In genomic region chr3:29813276-29813675, GRCm38 (mm10) we compare ENCODE assay signal across 7 mouse cellular contexts.
A peak's percentile ranks its signal among the peaks of the same experiment; 100 is the strongest.
DNase-seq lines count a peak whose midpoint lies in the region; ATAC-seq and TF ChIP-seq lines count a peak whose summit lies in the region.

No protein-coding gene starts in this region.

- peak overlapping the region; percentile 37 for H3K4me2 ChIP-seq in kidney, postnatal 0 days (ENCODE audit: low read length)
- peak overlapping the region; percentile 29; the same call in 1 of the 2 replicates for H3K4me2 ChIP-seq in forebrain, postnatal 0 days (ENCODE audit: low read depth)
- no peak overlapping the region for H3K4me2 ChIP-seq in neural tube, embryonic 12.5 days (replicated peaks)

- no peak overlapping the region for H3K4me3 ChIP-seq in kidney, postnatal 0 days (replicated peaks; ENCODE audit: low read depth, low read length)
- no peak overlapping the region for H3K4me3 ChIP-seq in embryonic fibroblast, embryonic 13.5 days (ENCODE audit: insufficient read depth, low read length)
- no peak overlapping the region for H3K4me3 ChIP-seq in forebrain, postnatal 0 days (ENCODE audit: low read depth, low read length)
- H3K4me3 ChIP-seq in neural tube, embryonic 12.5 days, result no peak overlapping the region

- 0 out of 2 replicates have a peak, but pooled peaks cover 2% of the 10 kb centered on the region for H3K4me1 ChIP-seq in kidney, postnatal 0 days (replicated peaks; ENCODE audit: insufficient read depth, low read length)
- H3K4me1 ChIP-seq in embryonic fibroblast, embryonic 13.5 days (ENCODE audit: control insufficient read depth, insufficient read depth, low read length), result no peaks in the 10 kb centered on the region; the same call in none of the 2 replicates
- no peaks in the 10 kb centered on the region for H3K4me1 ChIP-seq in forebrain, postnatal 0 days (ENCODE audit: insufficient read depth)
- H3K4me1 ChIP-seq in neural tube, embryonic 12.5 days, result 0 out of 2 replicates have a peak, but pooled peaks cover 8% of the 10 kb centered on the region

- no peaks in the 10 kb centered on the region for H3K27me3 ChIP-seq in kidney, postnatal 0 days (ENCODE audit: insufficient read depth, low read length)
- peaks cover 3% of the 10 kb centered on the region; the same call in 1 of the 2 replicates for H3K27me3 ChIP-seq in forebrain, postnatal 0 days (ENCODE audit: insufficient read depth, low read length)
- H3K27me3 ChIP-seq in neural tube, embryonic 12.5 days (replicated peaks), result no peaks in the 10 kb centered on the region

- no peak for TF ChIP-seq POLR2A in embryonic fibroblast, embryonic 13.5 days (IDR thresholded peaks at IDR 0.05; ENCODE audit: low read depth, low read length)

- peak; percentile 10 for DNase-seq in kidney, postnatal 0 days (ENCODE audit: low spot score)
- no peak for DNase-seq in kidney, postnatal 4 days
- DNase-seq in forebrain, postnatal 0 days, result peak; percentile 6
- DNase-seq in ovary, postnatal 10 days (ENCODE audit: low spot score), result no peak

- no peaks in the 10 kb centered on the region for H3K36me3 ChIP-seq in kidney, postnatal 0 days (ENCODE audit: insufficient read depth, low read length)
- H3K36me3 ChIP-seq in forebrain, postnatal 0 days (ENCODE audit: insufficient read depth), result no peaks in the 10 kb centered on the region
- no peaks in the 10 kb centered on the region for H3K36me3 ChIP-seq in neural tube, embryonic 12.5 days

- ATAC-seq in kidney, postnatal 0 days (replicated peaks; ENCODE audit: low FRiP score, low read depth), result no peak
- no peak; the same call in 1 of the 2 replicates for ATAC-seq in forebrain, postnatal 0 days
- peak; percentile 41; the same call in 1 of the 2 replicates for ATAC-seq in neural tube, embryonic 12.5 days (ENCODE audit: low FRiP score, low read depth)
- ATAC-seq in megakaryocyte-erythroid progenitor cell, adult 5-6 weeks (replicated peaks; ENCODE audit: low FRiP score, low TSS enrichment, poor library complexity, severe bottlenecking), result no peak

- no peak overlapping the region for H3K27ac ChIP-seq in kidney, postnatal 0 days
- H3K27ac ChIP-seq in embryonic fibroblast, embryonic 13.5 days (ENCODE audit: insufficient read depth, low read length), result peak overlapping the region; percentile 30
- no peak overlapping the region for H3K27ac ChIP-seq in forebrain, postnatal 0 days (ENCODE audit: low read depth, low read length)
- H3K27ac ChIP-seq in neural tube, embryonic 12.5 days, result no peak overlapping the region

- no peak overlapping the region for H3K9ac ChIP-seq in kidney, postnatal 0 days (ENCODE audit: low read depth, low read length)
- H3K9ac ChIP-seq in forebrain, postnatal 0 days, result no peak overlapping the region
- H3K9ac ChIP-seq in neural tube, embryonic 12.5 days, result no peak overlapping the region

- no peaks in the 10 kb centered on the region for H3K9me3 ChIP-seq in kidney, postnatal 0 days (replicated peaks; ENCODE audit: low read length)
- H3K9me3 ChIP-seq in forebrain, postnatal 0 days (ENCODE audit: low read length), result no peaks in the 10 kb centered on the region
- no peaks in the 10 kb centered on the region for H3K9me3 ChIP-seq in neural tube, embryonic 12.5 days

- WGBS in kidney, postnatal 0 days, result 39% methylated on average over 7 of the region's 7 CpGs
- 44% methylated on average over 7 of the region's 7 CpGs for WGBS in forebrain, postnatal 0 days
- 53% methylated on average over 7 of the region's 7 CpGs for WGBS in neural tube, embryonic 12.5 days

- TF ChIP-seq CTCF in kidney, postnatal 0 days (IDR thresholded peaks at IDR 0.05; ENCODE audit: low read depth), result no peak
- TF ChIP-seq CTCF in embryonic fibroblast, embryonic 13.5 days (IDR thresholded peaks at IDR 0.05; ENCODE audit: borderline replicate concordance, insufficient read depth, low read length), result no peak
- no peak for TF ChIP-seq CTCF in forebrain, postnatal 0 days (IDR thresholded peaks at IDR 0.05; ENCODE audit: low read depth)

Comparison
In these comparisons a context has a peak if more than half of its experiments do, and no peak if none do; other contexts are left out.
1. DNase-seq: peak in kidney, postnatal 0 days (single experiment) and forebrain, postnatal 0 days (single experiment); none in kidney, postnatal 4 days (0 of 2) and ovary, postnatal 10 days (single experiment).